Mouse (Mus musculus): ENCODE measurements around the gene Olfr1151. TPM values are rescaled to one million over a fixed set of nuclear protein-coding genes. Genes with fewer than 3 reads are reported as not detected.

Gene Olfr1151
- not detected in 2 replicates for polyA plus RNA-seq (2012; rRNA removed)

GRCm38 (mm10) chr2:87855562-87855961, at the start of gene Olfr1151:
Gene Olfr1151 (plus strand): TSS chr2:87855862.
- no peak for DNase-seq (ENCODE audit: low read depth)
- TF ChIP-seq CTCF (IDR thresholded peaks at IDR 0.05; ENCODE audit: borderline replicate concordance, extremely low read depth, insufficient read depth, insufficient read length): no peak
- TF ChIP-seq POLR2A (IDR thresholded peaks at IDR 0.05; ENCODE audit: borderline replicate concordance, extremely low read depth, insufficient read depth, insufficient read length, poor library complexity, severe bottlenecking): no peak

GRCm38 (mm10) chr2:87809522-87809921, 46.1 kb upstream of the Olfr1151 start, which contains the start of gene Olfr1145:
Gene Olfr1145 (plus strand): TSS chr2:87809822.
- no peak for DNase-seq (ENCODE audit: low read depth)

GRCm38 (mm10) chr2:87830233-87830632, 25.4 kb upstream of the Olfr1151 start, which contains the start of gene Olfr1148:
Gene Olfr1148 (plus strand): TSS chr2:87830533.
- no peak for DNase-seq (ENCODE audit: low read depth)
- TF ChIP-seq CTCF (IDR thresholded peaks at IDR 0.05; ENCODE audit: borderline replicate concordance, extremely low read depth, insufficient read depth, insufficient read length) (no peak), POLR2A (IDR thresholded peaks at IDR 0.05; ENCODE audit: borderline replicate concordance, extremely low read depth, insufficient read depth, insufficient read length, poor library complexity, severe bottlenecking) (no peak)

More at GRCm38 (mm10) chr2:87809522-87809921, 46.1 kb upstream of the Olfr1151 start, which contains the start of gene Olfr1145:
- TF ChIP-seq CTCF (IDR thresholded peaks at IDR 0.05; ENCODE audit: borderline replicate concordance, extremely low read depth, insufficient read depth, insufficient read length): no peak
- no peak for TF ChIP-seq POLR2A (IDR thresholded peaks at IDR 0.05; ENCODE audit: borderline replicate concordance, extremely low read depth, insufficient read depth, insufficient read length, poor library complexity, severe bottlenecking)

GRCm38 (mm10) chr2:87843693-87844092, 12.0 kb upstream of the Olfr1151 start, which contains the start of gene Olfr1150-ps1:
Gene Olfr1150-ps1 (plus strand): TSS chr2:87843993.
- no peak for TF ChIP-seq CTCF (IDR thresholded peaks at IDR 0.05; ENCODE audit: borderline replicate concordance, extremely low read depth, insufficient read depth, insufficient read length)
- no peak for TF ChIP-seq POLR2A (IDR thresholded peaks at IDR 0.05; ENCODE audit: borderline replicate concordance, extremely low read depth, insufficient read depth, insufficient read length, poor library complexity, severe bottlenecking)
- DNase-seq (ENCODE audit: low read depth): no peak

GRCm38 (mm10) chr2:87866192-87866591, 10.5 kb downstream of the Olfr1151 start, which contains the start of gene Olfr1152:
Gene Olfr1152 (plus strand): TSS chr2:87866492.
- DNase-seq (ENCODE audit: low read depth): no peak
- TF ChIP-seq CTCF (IDR thresholded peaks at IDR 0.05; ENCODE audit: borderline replicate concordance, extremely low read depth, insufficient read depth, insufficient read length) (no peak), POLR2A (IDR thresholded peaks at IDR 0.05; ENCODE audit: borderline replicate concordance, extremely low read depth, insufficient read depth, insufficient read length, poor library complexity, severe bottlenecking) (no peak)

- no peak for TF ChIP-seq POLR2A (IDR thresholded peaks at IDR 0.05; ENCODE audit: borderline replicate concordance, extremely low read depth, insufficient read depth, insufficient read length, poor library complexity, severe bottlenecking)
- no peak for TF ChIP-seq CTCF (IDR thresholded peaks at IDR 0.05; ENCODE audit: borderline replicate concordance, extremely low read depth, insufficient read depth, insufficient read length)
- DNase-seq (ENCODE audit: low read depth): no peak
Observed at GRCm38 (mm10) chr2:87894662-87895061, 39.0 kb downstream of the Olfr1151 start, which contains the start of gene Olfr1153. Gene Olfr1153 (plus strand): TSS chr2:87894962.

- TF ChIP-seq CTCF (IDR thresholded peaks at IDR 0.05; ENCODE audit: borderline replicate concordance, extremely low read depth, insufficient read depth, insufficient read length) (no peak), POLR2A (IDR thresholded peaks at IDR 0.05; ENCODE audit: borderline replicate concordance, extremely low read depth, insufficient read depth, insufficient read length, poor library complexity, severe bottlenecking) (no peak)
- DNase-seq (ENCODE audit: low read depth): no peak
Observed at GRCm38 (mm10) chr2:87905066-87905465, 49.4 kb downstream of the Olfr1151 start, which contains the start of gene Olfr1154. Gene Olfr1154 (minus strand): TSS chr2:87905166.

Other genes starting within 250 kb of the Olfr1151 start
- not detected in 2 replicates for gene Olfr1130, start 249.7 kb upstream of the Olfr1151 start, polyA plus RNA-seq (2012; rRNA removed)
- gene Olfr1131, start 228.8 kb upstream of the Olfr1151 start, polyA plus RNA-seq (2012; rRNA removed): not detected in 2 replicates
- not detected in 2 replicates for gene Olfr1132, start 218.3 kb upstream of the Olfr1151 start, polyA plus RNA-seq (2012; rRNA removed)
- not detected in 2 replicates for gene Olfr1133, start 208.5 kb upstream of the Olfr1151 start, polyA plus RNA-seq (2012; rRNA removed)
- gene Olfr1134, start 197.4 kb upstream of the Olfr1151 start, polyA plus RNA-seq (2012; rRNA removed): not detected in 2 replicates
- not detected in 2 replicates for gene Olfr1135, start 182.2 kb upstream of the Olfr1151 start, polyA plus RNA-seq (2012; rRNA removed)
- gene Olfr1136, start 161.9 kb upstream of the Olfr1151 start, polyA plus RNA-seq (2012; rRNA removed): not detected in 2 replicates
- gene Olfr1137, start 142.7 kb upstream of the Olfr1151 start, polyA plus RNA-seq (2012; rRNA removed): not detected in 2 replicates
- gene Olfr1138, start 115.9 kb upstream of the Olfr1151 start, polyA plus RNA-seq (2012; rRNA removed): not detected in 2 replicates
- gene Olfr1140, start 112.1 kb upstream of the Olfr1151 start, polyA plus RNA-seq (2012; rRNA removed): not detected in 2 replicates
- not detected in 2 replicates for gene Olfr1141, start 101.9 kb upstream of the Olfr1151 start, polyA plus RNA-seq (2012; rRNA removed)
- gene Olfr152, start 76.4 kb upstream of the Olfr1151 start, polyA plus RNA-seq (2012; rRNA removed): not detected in 2 replicates
- gene Olfr1143, start 55.3 kb upstream of the Olfr1151 start, polyA plus RNA-seq (2012; rRNA removed): not detected in 2 replicates
- not detected in 2 replicates for gene Olfr1145, start 46.0 kb upstream of the Olfr1151 start, polyA plus RNA-seq (2012; rRNA removed)
- not detected in 2 replicates for gene Olfr1148, start 25.3 kb upstream of the Olfr1151 start, polyA plus RNA-seq (2012; rRNA removed)
- not detected in 2 replicates for gene Olfr1150-ps1, start 11.9 kb upstream of the Olfr1151 start, polyA plus RNA-seq (2012; rRNA removed)
- gene Olfr1152, start 10.6 kb downstream of the Olfr1151 start, polyA plus RNA-seq (2012; rRNA removed): not detected in 2 replicates
- gene Olfr1153, start 39.1 kb downstream of the Olfr1151 start, polyA plus RNA-seq (2012; rRNA removed): not detected in 2 replicates
- not detected in 2 replicates for gene Olfr1154, start 49.3 kb downstream of the Olfr1151 start, polyA plus RNA-seq (2012; rRNA removed)
- gene Olfr1155, start 89.3 kb downstream of the Olfr1151 start, polyA plus RNA-seq (2012; rRNA removed): not detected in 2 replicates
- not detected in 2 replicates for gene Olfr1156, start 97.2 kb downstream of the Olfr1151 start, polyA plus RNA-seq (2012; rRNA removed)
- not detected in 2 replicates for gene Olfr1157, start 112.4 kb downstream of the Olfr1151 start, polyA plus RNA-seq (2012; rRNA removed)
- gene Olfr74, start 118.8 kb downstream of the Olfr1151 start, polyA plus RNA-seq (2012; rRNA removed): not detected in 2 replicates
- not detected in 2 replicates for gene Olfr1158, start 134.3 kb downstream of the Olfr1151 start, polyA plus RNA-seq (2012; rRNA removed)
- not detected in 2 replicates for gene Olfr1160, start 152.4 kb downstream of the Olfr1151 start, polyA plus RNA-seq (2012; rRNA removed)
- gene Olfr1161, start 166.9 kb downstream of the Olfr1151 start, polyA plus RNA-seq (2012; rRNA removed): not detected in 2 replicates
- not detected in 2 replicates for gene Olfr73, start 181.8 kb downstream of the Olfr1151 start, polyA plus RNA-seq (2012; rRNA removed)
- not detected in 2 replicates for gene Olfr1162, start 195.3 kb downstream of the Olfr1151 start, polyA plus RNA-seq (2012; rRNA removed)
- gene Olfr1163, start 216.0 kb downstream of the Olfr1151 start, polyA plus RNA-seq (2012; rRNA removed): not detected in 2 replicates
- not detected in 2 replicates for gene Olfr1164, start 238.1 kb downstream of the Olfr1151 start, polyA plus RNA-seq (2012; rRNA removed)